Mouse (Mus musculus) T-helper 17 cell (primary cell): ENCODE results near the gene Spns2.

Experiments used
- in situ Hi-C, 2 experiments: fragments of 300-600 bp; cut with MboI, MseI; formaldehyde crosslinking; loops; 1 replicate in 1 of 2; 2 replicates in 1 of 2; pipeline ENCODE4 v1.15.1; 2025; ENCODE audit warnings: high pct_unique_total_duplicates in 2 of 2

Gene Spns2

GRCm38 (mm10) chr11:72501426-72502002 is 11.8 kb upstream of the Spns2 start:
- in situ Hi-C loops, result loop anchor here in 1 of 2 experiments (25.0 kb wide), 1 partner anchor 1089 kb away; no protein-coding TSS in a partner anchor

GRCm38 (mm10) chr11:72500139-72500538 is 10.4 kb upstream of the Spns2 start:
- in situ Hi-C loops, result loop anchor here in 1 of 2 experiments (25.0 kb wide), 1 partner anchor 1088 kb away; no protein-coding TSS in a partner anchor

GRCm38 (mm10) chr11:72497367-72497766 is 7.7 kb upstream of the Spns2 start:
- in situ Hi-C loops, result no loop called here

GRCm38 (mm10) chr11:72496775-72497174 is 7.1 kb upstream of the Spns2 start:
- in situ Hi-C loops, result no loop called here

- in situ Hi-C loops, result no loop called here
Observed at GRCm38 (mm10) chr11:72496066-72496465, 6.4 kb upstream of the Spns2 start.

- in situ Hi-C loops, result no loop called here
Observed at GRCm38 (mm10) chr11:72494046-72494988, 4.6 kb upstream of the Spns2 start.

- in situ Hi-C loops, result no loop called here
Observed at GRCm38 (mm10) chr11:72491130-72491960, 1.6 kb upstream of the Spns2 start.

GRCm38 (mm10) chr11:72489397-72489796 is 307 bp downstream of the Spns2 start:
- in situ Hi-C loops, result no loop called here

- in situ Hi-C loops, result no loop called here
Observed at GRCm38 (mm10) chr11:72488753-72489271, 892 bp downstream of the Spns2 start.

GRCm38 (mm10) chr11:72487739-72488138 is 2.0 kb downstream of the Spns2 start:
- in situ Hi-C loops, result no loop called here

- in situ Hi-C loops, result no loop called here
Observed at GRCm38 (mm10) chr11:72487171-72487570, 2.5 kb downstream of the Spns2 start.

GRCm38 (mm10) chr11:72485960-72486359 is 3.7 kb downstream of the Spns2 start:
- in situ Hi-C loops, result no loop called here

- in situ Hi-C loops, result no loop called here
Observed at GRCm38 (mm10) chr11:72485157-72485556, 4.5 kb downstream of the Spns2 start.

- in situ Hi-C loops, result no loop called here
Observed at GRCm38 (mm10) chr11:72484549-72484948, 5.2 kb downstream of the Spns2 start.

GRCm38 (mm10) chr11:72481952-72482351 is 7.8 kb downstream of the Spns2 start:
- in situ Hi-C loops, result no loop called here

- in situ Hi-C loops, result no loop called here
Observed at GRCm38 (mm10) chr11:72481313-72481712, 8.4 kb downstream of the Spns2 start.

GRCm38 (mm10) chr11:72479499-72479898 is 10.2 kb downstream of the Spns2 start:
- in situ Hi-C loops, result no loop called here

GRCm38 (mm10) chr11:72478228-72478627 is 11.5 kb downstream of the Spns2 start:
- in situ Hi-C loops, result no loop called here

GRCm38 (mm10) chr11:72477653-72478052 is 12.1 kb downstream of the Spns2 start:
- in situ Hi-C loops, result no loop called here

GRCm38 (mm10) chr11:72477182-72477581 is 12.5 kb downstream of the Spns2 start:
- in situ Hi-C loops, result no loop called here

- in situ Hi-C loops, result no loop called here
Observed at GRCm38 (mm10) chr11:72476074-72476625, 13.6 kb downstream of the Spns2 start.
